Mouse (Mus musculus) layer of hippocampus, adult 9-11 months (tissue): Measurements from ENCODE around the gene Nrg4.
"Not testable (repeated sequence)": the region's sequence is repeated elsewhere in the genome, so short reads cannot be mapped to it uniquely, and the experiment has no call there.

ENCODE experiments used
- DNase-seq: peaks from one replicate; pipeline ENCODE4 v3.0.0; 2022

Nrg4 gene

DNA sequence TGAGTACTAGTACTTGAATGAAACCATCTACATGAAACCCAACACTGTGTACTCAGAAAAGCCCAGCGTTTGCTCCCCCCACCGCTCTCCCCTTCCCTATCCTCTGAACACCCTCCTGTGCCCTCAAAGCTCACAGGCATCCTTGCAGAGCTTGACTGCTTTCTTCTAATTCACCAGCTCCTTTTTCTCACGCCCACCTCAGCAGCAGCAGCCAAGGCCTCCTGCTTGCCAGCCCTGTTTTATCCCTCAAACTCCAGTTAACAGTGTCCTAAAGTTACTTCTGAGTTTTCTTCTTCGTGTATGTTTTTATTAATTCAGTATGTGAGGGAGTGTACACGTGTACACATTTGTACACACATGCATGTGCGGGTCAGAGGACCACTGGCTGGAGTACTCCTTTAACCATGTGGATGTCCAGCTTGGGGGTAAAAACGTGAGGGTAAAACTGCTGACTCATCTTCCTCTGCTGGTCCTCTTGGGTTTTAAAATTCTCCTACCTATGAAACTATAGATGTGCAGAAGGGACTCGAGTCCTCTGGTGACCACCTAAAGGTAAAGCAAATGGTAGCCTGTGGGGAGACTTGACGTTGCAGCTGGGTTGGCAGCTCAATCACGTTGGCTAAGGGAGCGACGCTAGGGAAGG, 12.9 kb downstream of the Nrg4 start:
- DNase-seq = no peak

DNA sequence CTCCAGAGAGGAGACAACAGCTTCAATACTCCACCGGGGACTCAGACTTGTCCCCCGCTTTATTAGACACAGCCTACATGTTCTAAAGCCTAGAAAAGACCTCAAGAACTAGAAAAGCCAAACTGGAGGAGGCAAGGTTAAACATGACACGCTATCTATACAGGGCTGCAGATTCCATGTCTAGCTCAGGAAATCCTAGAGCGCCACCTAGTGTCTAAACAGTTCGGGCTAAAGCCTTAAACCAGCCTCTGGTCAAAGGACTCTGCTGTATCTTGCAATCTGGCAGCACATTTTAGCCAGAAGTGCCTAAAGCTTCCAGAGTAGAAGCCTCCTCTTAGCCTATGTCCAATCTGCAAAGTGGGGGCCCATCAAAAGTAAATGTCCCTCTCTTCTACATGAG, 15.1 kb downstream of the Nrg4 start:
- DNase-seq = peak; percentile 52

- DNase-seq = no peak
These were observed 18.2 kb downstream of the Nrg4 start for GRCm38 (mm10) chr9:55308455-55308854.

GRCm38 (mm10) chr9:55307557-55307956, 19.1 kb downstream of the Nrg4 start:
- DNase-seq = no peak

DNA sequence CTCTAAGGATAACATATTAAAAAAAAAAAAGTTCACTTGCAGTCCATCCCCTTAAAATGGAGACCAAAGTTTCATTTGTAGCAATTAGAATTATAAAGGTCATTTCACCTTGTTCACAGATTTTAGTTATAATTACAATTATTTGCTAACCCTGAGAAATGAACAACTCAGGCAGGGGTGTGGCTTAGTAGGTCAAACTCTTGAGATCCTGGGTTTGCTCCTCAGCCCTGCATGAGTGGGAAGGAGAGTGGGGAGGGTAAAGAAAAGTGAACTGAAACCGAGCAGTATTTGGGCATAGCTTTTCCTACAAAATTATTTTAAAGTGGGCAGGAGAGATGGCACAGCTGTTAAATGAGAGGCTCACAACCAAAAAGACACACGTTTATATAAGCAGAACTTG, 19.6 kb downstream of the Nrg4 start:
- DNase-seq = no peak

DNA sequence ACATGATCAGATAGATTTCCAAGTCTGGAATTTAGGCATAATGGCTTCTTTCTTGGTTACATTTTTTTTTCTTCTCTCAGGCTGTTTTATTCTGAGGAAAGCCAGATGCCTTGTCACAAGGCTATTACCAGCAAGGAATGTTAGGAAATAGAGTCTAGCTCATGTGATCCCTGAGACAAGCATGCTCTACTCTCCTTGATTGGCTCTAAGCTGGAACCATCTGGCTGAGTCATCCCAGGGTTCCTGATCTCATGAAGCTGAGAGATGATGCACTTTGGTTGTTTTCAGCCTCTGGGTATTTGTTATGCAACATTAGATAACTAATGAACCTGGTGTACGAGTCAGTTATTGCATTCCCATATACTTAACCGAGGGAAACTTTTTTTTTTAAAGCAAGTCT, 30.4 kb downstream of the Nrg4 start:
- no peak for DNase-seq

DNA sequence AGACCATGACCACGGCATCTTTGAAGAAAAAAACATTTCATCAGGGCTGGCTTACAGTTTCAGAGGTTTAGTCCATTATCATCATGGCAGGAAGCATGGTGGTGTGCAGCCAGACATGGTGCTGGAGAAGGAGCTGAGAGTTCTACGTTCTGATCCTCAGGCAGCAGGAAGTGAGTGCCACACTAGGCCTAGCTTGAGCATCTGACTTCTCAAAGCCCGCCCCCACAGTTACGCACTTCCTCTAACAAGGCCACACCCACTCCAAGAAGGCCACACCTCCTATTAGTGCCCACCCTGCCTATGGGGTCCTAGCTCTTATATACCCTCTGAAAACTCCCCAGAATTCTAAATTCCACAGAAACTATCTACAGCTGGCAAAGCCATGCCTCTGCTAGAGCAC, 34.7 kb downstream of the Nrg4 start:
- DNase-seq = no peak

- no peak for DNase-seq
These were observed 37.0 kb downstream of the Nrg4 start for GRCm38 (mm10) chr9:55289475-55290198.

DNA sequence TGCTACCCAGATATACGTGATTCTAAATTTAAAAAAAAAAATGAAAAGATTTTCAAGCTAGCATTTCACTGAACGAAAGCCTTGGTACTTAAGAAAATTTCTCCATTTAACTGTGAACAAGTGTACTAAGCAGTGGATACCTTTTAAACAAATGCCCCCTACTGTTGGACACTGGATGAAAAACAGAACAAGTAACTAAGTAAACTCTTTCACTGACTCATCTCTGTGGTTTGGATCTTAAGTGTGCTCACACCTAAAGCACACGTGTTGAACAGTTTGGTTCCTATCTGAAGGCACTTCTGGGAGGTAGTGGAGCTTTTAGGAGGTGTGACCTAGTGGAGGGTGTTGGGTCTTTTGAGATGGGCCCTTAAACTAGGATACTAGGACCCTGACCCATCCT, 41.4 kb downstream of the Nrg4 start:
- DNase-seq = no peak

DNA sequence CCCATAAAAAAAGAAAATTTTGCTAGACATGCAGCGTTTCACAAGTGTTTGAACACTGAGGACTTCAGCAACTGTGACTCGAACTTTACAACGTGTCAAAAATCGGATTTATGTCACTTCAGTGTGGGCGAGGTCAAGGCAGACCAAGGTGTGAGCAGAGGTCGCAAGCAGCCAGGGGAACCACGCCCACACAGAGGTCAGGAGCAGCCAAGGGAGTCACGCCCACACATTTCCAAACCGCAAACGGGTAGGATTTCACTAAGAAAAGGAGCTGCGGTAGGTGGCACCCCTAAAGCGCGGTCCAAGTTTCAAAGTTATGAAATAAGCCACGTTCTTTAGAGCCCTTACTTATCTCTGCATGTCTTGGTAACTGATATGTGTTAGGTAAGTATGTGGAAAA, 43.1 kb downstream of the Nrg4 start:
- no peak for DNase-seq

- no peak for DNase-seq
These were observed 47.4 kb downstream of the Nrg4 start for GRCm38 (mm10) chr9:55279114-55279825.

- no peak for DNase-seq
These were observed 49.1 kb downstream of the Nrg4 start for GRCm38 (mm10) chr9:55277562-55277961.

DNA sequence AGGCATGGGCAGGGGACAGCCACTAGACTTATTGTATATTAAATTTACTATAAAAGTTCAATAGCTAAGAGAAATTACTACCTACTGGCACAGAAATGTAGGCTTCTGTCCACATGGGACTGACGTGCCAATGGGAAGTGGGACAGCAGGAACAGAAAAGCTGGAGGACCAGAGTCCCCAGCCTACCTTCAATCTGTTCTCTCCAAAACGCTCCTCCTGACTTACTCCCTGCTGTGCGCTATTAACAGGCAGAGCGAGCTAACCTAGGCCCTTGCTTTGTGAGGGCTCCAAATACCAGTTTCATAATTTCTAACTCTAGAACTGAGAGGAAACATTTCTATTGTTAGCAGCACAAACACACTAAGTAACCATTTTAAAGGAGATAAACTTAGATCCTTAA, 52.7 kb downstream of the Nrg4 start:
- peak; percentile 73 for DNase-seq

DNA sequence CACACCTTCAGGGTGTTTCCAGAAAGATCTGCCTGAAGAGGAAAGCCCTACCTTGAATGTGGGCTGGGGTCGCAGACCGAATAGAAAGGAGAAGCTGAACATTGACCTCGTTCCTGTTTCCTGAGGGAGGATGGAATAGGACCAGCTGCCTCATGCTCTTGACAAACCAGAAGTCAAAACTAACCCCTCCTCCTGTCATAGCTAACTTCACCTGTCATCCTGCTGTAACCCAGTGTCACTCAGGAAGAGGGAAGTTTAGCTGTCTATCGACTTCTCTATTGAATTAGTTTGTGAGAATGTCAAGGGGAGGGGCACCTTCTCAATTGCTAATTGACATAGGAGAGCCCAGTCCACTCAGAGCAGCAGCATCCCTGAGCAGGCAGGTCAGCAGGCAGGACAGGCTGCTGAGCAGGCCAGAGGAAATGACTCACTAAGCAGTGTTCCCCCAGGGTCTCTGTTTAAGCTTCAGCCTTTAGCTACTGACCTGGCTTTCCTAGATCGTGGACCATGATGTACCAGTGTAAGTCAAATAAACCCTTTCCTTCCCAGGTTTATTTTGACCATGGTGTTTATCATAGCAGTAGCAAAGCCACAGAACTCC, 54.6 kb downstream of the Nrg4 start:
- DNase-seq = no peak

- DNase-seq = no peak
These were observed 62.0 kb downstream of the Nrg4 start for GRCm38 (mm10) chr9:55264356-55265302.

DNA sequence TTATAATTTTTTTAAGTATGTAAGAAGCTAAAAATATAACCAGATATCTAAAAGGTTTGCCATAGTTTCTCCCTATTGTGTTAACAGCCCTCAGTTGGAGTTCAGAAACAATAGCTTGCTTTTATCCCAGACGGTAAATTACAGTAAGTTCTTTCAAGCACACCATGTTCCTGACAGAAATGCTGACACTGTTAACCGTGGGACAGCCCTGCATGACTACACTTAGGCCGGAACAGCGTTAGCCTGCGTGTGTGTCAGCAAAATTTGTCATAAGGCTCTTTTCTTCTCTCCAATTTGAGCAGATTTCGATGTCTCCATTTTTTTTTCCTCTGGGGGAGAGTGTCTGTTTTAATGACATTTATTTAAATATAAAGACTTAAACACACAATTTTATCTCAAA, 66.9 kb downstream of the Nrg4 start:
- DNase-seq = no peak

- DNase-seq = no peak
These were observed 69.5 kb downstream of the Nrg4 start for GRCm38 (mm10) chr9:55257105-55257504.

GRCm38 (mm10) chr9:55255604-55256003, 71.0 kb downstream of the Nrg4 start:
- no peak for DNase-seq

GRCm38 (mm10) chr9:55255056-55255455, 71.6 kb downstream of the Nrg4 start:
- DNase-seq = no peak

DNA sequence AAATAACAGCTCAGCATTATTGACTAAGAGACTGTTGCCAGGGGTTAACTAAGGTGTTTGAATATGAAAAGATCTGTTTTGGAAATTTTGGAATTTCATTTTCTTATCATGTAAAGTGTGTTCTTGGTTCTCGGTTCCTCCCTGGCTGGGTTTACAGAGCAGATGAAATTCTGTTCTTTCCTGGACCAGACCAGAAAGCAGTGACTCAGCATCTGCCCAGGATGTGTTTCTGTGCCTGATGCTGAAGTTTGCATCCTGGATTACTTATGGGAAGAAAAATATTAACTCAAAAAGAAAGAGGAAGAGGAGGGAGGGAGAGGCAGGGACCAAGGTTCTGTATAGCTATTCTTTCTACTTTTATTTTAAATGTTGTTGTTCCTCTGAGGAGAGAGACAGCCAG, 72.8 kb downstream of the Nrg4 start:
- DNase-seq = no peak

- DNase-seq = not testable (repeated sequence)
These were observed 74.5 kb downstream of the Nrg4 start for GRCm38 (mm10) chr9:55252097-55252496.

- DNase-seq = no peak
These were observed 75.9 kb downstream of the Nrg4 start for GRCm38 (mm10) chr9:55250595-55251247.
